Mouse (Mus musculus) cerebellum, postnatal 10 days (tissue): ENCODE results near the gene U2af2.
"Not testable (repeated sequence)": the region's sequence is repeated elsewhere in the genome, so short reads cannot be mapped to it uniquely, and the experiment has no call there.

ENCODE experiments used
- DNase-seq, 2 experiments: peaks; one replicate each; pipeline ENCODE4 v3.0.0; 2021; ENCODE audit warnings: mixed read lengths in 2 of 2

The U2af2 gene

DNA sequence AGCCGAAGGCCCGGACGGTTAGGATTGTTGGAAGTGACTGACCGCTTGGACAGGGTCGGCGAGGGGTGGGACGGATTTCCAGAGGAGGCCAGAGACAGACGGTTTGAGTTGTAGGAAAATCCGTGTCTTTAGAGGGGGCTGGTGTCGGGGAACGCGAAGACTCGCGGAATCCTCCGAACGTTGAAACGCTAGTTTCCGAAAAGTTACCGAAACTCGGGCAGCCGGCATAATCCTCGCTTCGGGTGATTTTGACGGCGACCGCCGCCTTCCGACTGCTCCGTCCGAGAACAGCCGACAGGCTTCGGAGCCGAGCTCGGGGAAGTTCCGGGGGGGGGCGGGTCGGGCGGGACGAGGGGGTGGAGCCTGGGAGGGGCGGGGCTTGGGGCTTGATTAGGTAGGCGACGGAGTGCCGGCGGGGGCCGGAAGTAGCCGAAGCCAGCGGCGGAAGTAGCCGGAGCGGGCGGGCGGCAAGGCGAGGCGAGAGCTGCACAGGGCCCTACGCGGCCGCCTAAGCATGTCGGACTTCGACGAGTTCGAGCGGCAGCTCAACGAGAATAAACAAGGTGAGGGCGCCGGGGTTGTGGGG, at the start of gene U2af2:
Gene U2af2, plus strand, starts transcription at position 370 of the 586 bp plus-strand sequence.
- DNase-seq = peak; percentile 99

DNA sequence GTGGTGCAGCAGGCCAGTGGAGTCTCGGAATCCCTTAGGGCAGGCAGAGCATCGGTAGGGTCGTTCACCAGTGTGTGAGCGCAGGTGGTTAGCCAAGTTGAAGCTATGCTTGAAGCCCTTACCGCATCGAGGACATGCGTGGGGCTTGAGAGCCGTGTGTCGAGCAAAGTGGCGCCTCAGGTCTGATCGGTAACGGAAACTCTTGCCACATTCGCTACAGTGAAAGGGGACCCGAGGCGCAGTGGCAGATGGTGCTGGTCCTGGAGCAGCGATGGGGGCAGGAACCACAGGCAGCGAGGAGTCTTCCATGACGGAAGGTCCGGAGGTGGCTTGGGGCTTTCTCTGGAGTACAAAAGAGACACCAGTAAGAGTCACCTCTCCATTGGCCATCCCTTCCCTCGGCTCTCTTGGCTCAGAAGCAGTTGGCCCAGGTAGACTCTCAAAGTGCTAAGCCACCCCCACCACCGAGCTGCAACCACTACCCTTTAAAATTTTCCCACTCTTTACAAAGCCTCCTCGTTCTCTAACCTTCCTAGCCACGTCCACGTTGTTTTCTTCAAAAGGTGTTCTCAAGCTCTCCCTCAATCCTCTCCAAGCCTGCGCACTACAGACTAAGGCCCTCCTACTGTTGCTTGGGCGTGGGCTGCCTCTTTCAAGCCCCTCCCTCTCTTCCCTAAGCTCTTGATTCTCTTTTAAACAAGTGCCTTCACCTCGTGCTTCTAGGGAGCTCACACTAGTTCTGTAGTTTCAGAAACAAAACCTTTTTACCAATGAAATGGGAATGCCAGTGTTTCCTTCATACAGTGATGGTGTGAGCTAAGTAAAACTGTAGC, 49.0 kb upstream of the U2af2 start:
- DNase-seq = no peak

DNA sequence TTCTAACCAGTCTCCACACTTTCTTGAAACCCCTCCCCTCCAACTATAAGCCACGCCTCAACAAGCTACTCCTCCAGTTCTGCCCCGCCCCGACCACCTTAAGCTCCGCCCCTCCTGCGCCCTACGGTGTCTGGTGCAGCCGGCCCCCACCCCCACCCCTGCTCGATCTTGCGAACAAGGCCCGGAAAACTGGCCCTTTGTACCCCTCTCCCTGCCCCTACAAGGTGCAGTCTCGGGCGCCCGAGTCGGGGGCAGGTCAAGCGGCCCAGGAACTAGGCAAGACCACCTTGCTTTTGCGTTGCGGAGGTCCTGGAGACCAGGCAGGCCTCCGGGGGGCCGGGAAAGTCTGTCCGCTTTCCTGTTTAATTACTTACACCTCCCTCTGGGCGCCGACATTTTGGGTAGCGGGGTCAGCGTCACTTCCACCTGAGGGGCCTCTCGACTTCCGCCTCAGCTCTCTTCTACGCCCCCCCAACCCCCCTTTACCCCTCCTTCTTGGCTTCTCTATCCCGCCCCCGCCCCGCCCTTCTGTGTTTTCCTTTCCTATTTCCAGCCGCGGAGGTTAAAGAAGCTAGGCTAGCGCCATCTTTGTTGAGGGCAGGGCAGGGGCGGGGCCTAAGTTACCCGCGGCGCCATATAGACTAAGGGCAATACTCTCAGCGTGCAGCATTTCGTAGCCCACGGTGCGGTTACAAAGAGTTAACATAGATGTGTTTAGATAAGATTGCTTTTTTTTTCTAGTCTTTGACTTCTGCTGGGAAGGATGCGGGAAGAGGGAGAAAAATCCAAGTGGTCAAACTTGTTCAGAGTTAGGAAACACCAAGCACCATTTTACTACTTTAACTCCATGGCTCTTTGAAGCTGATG, 47.5 kb upstream of the U2af2 start, which contains the start of the genes Zfp524 and Fiz1:
Gene Zfp524, plus strand, starts transcription at position 165 of the 867 bp plus-strand sequence.
Gene Fiz1, minus strand, starts transcription at position 447 of the 867 bp plus-strand sequence.
- peak; percentile 99 for DNase-seq

DNA sequence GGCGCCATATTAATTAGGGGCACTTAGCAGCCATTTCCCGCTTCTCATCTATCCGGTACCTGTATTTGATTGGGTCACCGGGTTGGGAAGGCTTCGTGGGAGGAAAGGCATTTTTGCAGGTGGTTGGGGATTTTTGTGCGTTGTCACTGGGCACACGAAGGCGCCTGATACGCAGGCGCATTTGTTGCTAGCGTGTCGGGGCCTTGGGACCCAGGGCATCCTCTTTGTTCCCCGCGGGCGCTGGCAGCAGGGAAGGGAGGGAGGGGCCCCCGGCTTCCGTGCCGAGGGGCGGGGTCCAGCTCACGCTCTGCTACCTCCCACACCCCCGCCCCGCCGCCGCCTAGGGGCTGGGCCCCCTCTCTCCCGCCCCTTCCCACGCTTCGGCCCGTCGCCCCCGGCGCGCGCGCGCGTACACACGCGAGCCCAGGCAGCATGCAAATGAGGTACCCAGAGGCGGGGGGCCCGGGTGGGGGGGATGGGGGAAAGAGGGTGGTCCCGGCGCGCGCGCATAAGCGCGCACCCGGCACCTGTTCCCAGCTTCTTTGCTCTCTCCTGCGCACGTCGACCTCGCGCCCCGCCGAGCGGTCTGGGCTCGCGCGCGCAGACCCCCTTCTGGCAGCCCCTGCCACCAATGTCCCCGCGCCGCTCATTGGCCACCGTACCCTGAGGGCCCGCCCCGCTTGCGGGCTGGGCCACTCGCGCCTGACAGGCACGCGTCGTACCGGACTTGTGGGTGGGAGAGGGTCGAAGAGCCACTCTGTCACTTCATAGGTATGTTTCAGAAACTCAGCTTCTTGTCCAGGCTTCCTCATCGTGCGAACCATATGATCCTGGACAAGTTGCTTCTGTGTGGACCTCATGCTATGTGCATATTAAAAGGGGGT, 46.6 kb upstream of the U2af2 start, which contains the start of gene Gm44973:
Gene Gm44973, plus strand, starts transcription at position 379 of the 884 bp plus-strand sequence.
- peak; percentile 97 to 99 for DNase-seq

DNA sequence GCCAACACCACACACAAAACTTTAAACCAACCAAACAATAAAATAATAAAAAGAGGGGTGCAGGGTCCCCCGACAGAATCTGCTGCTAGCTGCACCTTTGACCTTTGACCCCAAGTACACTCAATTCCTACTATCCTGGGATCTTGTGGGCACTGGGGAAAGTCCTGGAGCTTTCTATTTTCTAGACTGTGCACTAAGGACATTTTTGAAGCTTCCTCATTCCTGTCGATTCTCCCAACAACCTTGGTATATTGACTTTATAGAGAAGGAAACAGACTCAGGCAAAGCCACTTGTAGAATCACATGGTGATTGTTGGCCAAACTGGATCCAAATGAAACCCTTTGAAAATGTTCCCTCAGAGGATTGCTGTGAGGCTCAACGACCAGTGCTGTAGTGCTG, 45.9 kb upstream of the U2af2 start:
- no peak for DNase-seq

DNA sequence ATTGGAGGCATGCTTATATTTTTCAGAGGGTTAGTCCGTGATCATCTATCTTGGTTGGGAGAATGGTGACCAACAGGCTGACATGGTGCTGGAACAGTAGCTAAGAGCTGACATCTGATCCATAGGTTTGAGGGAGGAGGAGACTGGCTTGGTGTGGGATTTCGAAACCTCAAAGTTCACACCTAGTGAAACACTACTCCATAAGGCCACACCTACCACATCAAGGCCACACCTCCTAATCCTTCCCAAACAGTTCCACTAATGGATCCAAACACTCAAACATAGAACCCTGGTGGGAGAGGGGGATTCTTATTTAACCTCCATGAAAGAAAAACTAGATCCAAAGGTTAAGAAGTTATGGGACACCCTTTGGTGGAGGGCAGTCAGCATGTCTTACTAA, 45.0 kb upstream of the U2af2 start:
- no peak for DNase-seq

DNA sequence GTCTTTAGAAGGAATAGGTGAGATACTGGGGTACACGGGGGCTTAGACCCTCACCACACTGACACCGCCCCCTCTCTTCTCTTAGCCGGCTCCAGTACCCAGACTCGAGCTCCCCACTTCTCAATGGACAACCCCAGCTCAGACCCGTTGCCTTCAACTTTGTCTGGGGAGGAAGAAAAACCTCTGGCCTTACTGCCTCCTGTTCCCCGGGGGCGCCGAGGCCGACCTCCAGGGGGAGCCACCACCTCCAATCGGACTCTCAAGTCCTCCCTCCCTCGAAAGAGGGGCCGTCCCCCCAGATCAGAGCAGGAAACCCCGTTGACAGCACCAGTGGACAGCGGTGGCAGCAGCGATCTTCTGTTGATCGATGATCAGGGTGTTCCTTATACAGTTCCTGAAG, 44.6 kb upstream of the U2af2 start:
- DNase-seq = peak in 1 of 2 experiments; percentile 55

DNA sequence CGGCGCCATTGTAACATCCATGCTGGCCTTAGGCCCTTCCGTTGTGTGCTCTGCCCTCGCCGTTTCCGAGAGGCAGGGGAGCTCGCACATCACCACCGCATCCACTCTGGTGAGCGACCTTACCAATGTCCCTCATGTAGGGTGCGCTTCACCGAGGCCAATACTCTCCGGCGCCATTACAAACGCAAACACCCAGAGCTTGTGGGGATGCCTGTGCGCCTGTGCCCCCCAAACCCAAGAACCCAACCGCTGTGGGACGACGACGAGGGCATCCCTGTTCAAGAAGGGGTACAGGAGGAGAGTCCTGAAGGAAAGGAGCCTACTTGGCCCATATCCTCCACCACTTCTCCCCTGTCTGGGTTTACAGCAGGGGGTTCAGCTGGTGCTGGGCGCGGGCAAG, 44.0 kb upstream of the U2af2 start:
- DNase-seq = no peak

DNA sequence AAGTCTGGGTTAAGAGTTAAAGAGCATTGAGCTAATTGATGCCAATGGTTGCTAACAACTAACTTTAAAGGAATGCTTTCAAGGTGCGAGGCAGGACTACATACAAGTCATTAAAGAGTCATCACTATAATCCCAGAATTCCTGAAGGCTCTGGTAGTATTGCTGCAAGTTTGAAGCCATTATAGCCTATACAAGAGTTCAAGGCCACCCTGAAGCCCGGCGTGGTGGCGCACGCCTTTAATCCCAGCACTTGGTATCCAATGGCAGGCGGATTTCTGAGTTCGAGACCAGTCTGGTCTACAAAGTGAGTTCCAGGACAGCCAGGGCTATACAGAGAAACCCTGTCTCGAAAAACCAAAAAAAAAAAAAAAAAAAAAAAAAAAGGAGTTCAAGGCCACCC, 42.4 kb upstream of the U2af2 start:
- DNase-seq = not testable (repeated sequence)

DNA sequence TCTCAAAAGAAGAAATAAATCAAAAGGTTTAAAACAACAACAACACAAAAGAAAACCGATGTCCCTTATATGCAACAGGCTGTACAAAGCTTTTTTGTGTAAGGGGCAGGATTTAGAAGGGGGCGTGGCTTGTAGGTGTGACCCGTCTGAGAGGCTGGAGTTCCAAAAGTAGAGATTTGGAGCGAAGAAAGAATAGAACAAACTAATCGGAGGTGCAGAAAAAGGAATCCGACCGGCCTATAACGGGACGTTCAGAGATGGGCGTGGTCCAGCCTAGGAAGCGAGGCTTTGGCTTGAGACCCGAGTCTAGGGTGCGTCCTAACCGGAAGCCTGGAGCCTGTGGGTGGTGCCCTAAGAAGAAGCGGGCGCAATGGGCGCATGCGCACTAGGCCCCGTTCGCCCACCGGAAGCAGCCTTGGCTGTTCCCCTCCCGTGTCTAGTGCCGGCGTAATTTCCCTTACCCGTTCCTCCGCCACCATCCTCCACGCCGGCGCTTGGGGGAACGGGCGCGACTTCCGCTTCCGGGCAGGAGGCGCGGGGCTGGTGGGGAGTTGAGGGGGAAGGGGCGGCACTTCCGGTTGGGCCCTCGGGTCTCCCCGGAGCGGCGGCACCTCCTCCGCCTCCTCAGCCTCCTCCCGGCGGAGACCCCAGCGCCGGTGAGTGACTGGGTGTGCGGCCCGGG, 41.8 kb upstream of the U2af2 start, which contains the start of the genes Zfp865 and Ccdc106:
Gene Zfp865, plus strand, starts transcription at position 377 of the 682 bp plus-strand sequence.
Gene Ccdc106, plus strand, starts transcription at position 554 of the 682 bp plus-strand sequence.
- peak; percentile 99 for DNase-seq

DNA sequence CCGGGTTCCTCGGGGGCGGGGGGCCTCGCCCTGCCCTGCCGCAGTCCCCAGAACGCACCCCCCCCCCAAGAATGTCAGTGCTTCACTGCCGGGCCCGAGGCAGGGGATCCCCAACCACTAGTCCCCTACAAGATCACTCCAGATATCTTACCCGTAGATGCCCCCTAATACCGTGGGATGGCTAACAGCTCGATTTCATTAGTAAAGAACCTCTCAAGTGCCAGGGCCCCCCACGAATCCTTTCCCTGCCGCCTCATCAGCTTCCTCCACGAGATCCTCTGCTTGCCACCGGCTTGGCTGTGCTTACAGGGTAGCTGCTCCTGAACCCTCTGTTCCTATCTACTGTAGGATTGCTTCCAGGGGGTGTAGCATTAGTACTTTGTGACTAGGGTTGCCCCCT, 41.3 kb upstream of the U2af2 start:
- no peak for DNase-seq

DNA sequence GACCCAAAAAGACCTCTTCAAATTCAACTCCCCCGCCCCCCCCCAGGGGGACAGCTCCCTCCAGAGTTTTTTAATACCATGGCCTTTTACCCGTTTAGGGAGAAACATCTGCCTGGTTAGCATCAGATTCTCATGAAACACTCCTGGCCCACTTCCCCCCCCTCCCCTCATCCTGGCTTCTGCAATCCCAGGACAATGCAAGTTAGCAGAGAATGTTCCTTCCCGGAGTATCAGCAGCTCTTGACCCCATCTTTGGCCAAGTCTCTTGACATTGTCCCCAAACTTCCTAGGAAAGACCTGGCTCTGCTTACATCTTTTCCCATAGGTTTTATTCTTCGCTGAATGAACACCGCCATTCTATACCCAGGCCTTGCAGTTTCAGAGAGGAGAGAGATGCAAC, 40.7 kb upstream of the U2af2 start:
- DNase-seq = no peak

DNA sequence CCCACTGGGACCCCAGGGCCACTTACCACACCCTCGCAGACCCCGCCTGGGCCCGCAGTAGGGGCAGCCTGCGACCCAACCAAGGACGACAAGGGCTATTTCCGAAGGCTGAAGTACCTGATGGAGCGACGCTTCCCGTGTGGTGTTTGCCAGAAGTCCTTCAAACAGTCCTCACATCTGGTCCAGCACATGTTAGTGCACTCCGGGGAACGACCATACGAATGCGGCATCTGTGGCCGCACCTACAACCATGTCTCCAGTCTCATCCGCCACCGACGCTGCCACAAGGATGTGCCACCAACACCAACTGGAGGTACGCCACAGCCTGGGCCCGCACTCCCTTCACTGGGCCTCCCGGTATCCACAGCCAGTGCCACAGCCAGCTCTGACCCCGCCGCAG, 32.4 kb upstream of the U2af2 start:
- DNase-seq = no peak

DNA sequence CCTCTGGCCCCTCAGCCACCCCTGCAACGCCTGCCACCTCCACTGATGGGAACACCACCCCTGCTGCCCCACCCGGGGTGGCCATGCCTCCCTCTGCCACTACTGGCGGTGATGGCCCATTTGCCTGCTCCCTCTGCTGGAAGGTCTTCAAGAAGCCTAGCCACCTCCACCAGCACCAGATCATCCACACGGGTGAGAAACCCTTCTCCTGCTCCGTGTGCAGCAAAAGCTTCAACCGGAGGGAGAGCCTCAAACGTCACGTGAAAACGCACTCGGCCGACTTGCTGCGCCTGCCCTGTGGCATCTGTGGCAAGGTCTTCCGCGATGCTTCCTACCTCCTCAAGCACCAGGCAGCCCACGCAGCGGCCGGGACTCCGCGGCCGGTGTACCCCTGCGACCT, 32.0 kb upstream of the U2af2 start:
- DNase-seq = no peak

DNA sequence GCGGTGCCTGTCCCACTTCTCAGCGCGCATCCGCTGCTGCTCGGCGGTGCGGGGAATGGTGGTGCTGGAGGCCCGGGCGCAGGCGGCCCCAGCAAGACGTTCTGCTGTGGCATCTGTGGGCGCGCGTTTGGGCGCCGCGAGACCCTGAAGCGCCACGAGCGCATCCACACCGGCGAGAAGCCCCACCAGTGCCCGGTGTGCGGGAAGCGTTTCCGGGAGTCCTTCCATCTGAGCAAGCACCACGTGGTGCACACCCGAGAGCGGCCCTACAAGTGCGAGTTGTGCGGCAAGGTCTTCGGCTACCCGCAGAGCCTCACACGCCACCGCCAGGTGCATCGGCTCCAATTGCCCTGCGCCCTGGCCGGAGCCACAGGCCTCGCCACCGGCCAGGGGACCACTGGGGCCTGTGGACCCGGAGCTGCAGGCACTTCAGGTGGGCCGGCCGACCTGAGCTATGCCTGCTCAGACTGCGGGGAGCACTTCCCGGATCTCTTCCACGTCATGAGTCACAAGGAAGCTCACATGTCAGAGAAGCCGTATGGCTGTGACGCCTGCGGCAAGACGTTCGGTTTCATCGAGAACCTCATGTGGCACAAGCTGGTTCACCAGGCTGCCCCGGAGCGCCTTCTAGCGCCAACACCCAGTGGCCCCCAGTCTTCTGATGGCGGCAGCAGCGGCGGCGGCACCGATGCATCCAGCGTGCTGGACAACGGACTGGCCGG, 31.2 kb upstream of the U2af2 start:
- DNase-seq = no peak

DNA sequence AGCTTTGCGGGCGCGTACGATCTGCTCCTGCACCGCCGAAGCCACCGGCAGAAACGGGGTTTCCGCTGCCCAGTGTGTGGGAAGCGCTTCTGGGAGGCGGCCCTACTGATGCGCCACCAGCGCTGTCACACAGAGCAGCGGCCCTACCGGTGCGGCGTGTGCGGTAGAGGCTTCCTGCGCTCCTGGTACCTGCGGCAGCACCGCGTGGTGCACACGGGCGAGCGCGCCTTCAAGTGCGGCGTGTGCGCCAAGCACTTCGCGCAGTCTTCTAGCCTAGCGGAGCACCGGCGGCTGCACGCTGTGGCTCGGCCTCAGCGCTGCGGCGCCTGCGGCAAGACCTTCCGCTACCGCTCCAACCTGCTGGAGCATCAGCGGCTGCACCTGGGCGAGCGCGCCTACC, 30.4 kb upstream of the U2af2 start:
- DNase-seq = no peak

DNA sequence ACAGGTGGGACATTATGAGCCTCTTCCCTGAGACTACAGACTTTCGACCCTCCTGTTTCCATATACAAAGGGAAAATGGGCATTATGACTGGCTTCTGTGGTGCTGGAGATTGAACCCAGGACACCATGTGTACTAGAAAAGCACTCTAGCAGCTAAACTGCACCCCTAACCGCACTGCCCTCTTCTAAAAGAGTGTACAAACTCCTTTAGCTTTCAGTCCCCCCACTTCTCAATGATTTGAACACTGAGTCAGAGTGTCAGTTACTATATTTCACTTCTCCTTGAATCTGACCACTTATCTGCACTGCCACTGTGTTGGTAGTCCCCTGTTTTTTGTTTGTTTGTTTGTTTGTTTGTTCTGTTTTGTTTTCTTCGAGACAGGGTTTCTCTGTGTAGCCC, 28.1 kb upstream of the U2af2 start, which contains the start of gene 4632433K11Rik:
Gene 4632433K11Rik, plus strand, starts transcription at position 301 of the 400 bp plus-strand sequence.
- no peak for DNase-seq

DNA sequence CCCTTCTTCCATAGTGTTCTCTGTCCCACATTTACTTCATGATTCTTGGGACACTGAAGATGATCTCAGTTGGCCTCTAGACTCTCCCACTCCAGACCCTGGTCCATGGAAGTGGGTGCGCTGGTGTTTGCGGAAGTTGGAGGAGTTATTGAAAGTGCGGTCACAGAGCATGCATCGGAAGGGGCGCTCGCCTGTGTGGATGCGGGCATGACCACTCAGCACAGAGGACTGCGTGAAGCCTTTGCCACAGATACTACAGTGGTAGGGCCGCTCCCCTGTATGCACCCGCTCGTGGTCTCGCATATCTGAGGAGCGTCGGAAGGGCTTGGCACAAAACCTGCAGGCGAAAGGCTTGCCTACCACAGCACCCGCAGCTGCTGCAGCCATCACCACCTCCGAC, 26.3 kb upstream of the U2af2 start:
- DNase-seq = no peak

DNA sequence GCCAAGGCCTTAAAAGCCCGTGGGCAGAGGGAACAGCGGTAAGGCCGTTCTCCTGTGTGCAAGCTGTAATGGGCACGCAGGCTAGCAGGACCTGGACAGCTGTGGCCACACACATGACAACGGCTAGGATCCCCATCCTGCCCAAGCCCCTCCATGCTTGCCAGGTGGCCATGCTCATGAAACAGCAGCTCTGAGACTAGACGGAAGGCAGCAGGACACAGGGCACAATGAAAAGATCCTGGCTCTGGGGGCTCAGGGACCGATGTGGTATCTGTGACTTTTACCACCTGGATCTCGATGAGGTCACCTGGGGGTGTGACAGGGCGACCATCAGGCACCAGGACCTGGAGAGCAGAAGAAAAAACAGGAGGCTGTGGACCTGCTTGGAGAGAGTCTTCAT, 25.8 kb upstream of the U2af2 start:
- no peak for DNase-seq

DNA sequence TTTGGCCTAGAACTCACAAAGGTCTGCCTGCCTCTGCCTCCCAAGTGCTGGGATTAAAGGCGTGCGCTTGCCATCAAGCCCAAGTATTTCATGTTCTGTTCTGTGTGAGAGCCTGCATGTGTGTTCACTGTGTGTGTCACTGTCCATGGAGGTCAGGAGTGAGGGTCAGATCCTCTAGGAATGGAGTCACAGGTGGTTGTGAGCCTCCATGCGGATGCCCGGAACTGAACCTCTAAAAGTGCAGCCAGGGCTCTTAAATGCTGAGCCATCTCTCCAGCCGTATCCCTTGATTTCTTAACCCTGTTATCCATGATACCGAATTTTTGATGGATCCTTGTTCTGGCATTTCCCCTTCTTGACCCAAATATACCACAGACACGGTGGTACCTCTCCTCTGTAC, 24.9 kb upstream of the U2af2 start:
- DNase-seq = no peak

DNA sequence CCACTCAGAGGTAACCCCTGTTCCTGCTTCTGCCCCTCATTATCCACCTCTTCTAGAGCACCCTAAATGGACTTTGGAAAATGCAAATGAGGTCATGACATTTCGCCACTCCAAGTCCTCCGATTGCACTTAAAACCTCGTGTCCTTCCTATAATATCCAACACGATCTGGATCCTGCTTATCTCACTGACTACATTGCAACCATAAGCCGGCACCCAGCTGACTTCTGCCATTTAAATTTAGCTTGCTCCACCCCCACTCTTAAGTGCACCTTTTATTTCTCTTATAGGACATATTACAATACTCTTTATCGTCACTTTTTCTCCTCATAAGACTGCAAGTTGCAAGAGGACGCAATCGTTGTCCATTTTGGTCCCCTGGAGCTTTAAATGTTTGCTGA, 24.5 kb upstream of the U2af2 start:
- DNase-seq = no peak
